Mouse (Mus musculus): Measurements from ENCODE around the gene 2900026A02Rik. TPM values are rescaled to one million over a fixed set of nuclear protein-coding genes. Genes with fewer than 3 reads are reported as not detected.

The 2900026A02Rik gene
- 29.0 and 38.4 TPM in 2 replicates for polyA plus RNA-seq (2011; ENCODE audit: insufficient read length, low read depth, missing spikeins)

DNA sequence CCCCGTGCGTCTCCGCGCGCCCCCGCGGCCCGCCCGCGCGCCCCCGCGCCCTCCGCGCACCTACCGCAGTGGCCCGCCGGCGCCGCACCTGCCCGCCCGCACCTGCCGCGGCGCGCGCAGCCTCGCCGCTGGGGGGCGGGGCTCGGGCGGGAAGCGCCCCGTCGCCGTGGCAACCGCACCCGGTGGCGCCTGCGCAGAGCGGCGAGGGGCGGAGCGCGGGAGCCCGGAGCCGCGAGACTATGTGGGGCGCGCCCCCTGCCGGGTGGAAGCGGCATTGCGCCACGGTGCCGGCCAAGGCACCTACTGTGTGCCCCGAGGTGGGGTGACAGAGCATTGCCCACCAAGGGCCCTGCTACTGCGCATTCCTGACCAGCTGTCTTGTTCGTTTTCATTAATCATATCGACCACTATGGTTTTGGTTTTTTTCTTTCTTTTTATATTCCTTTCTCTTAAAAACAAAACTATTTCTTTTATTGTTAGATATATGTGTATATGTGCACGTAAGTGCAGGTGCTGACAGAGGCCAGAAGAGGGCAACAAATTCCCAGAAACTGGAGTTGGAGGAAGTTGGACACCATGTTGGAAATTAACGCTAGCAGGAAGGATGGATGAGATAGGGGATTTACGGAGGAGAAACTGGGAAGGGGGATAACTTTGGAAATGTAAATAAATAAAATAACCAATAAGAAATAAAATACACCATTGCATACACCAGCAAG is at the start of gene 2900026A02Rik:
Gene 2900026A02Rik, minus strand, starts transcription at position 90 of the 719 bp plus-strand sequence.
- peaks cover 5% of the 10 kb centered on the region for H3K4me1 ChIP-seq (ENCODE audit: control insufficient read depth, insufficient read depth, low read length)
- TF ChIP-seq POLR2A (IDR thresholded peaks at IDR 0.05; ENCODE audit: low read depth, low read length), result no peak
- peak; percentile 72 for TF ChIP-seq CTCF (IDR thresholded peaks at IDR 0.05; ENCODE audit: borderline replicate concordance, insufficient read depth, low read length)
- peak within 1 kb of the TSS; percentile 49 for H3K4me3 ChIP-seq (ENCODE audit: insufficient read depth, low read length)
- no peak within 1 kb of the TSS for H3K27ac ChIP-seq (ENCODE audit: insufficient read depth, low read length)

DNA sequence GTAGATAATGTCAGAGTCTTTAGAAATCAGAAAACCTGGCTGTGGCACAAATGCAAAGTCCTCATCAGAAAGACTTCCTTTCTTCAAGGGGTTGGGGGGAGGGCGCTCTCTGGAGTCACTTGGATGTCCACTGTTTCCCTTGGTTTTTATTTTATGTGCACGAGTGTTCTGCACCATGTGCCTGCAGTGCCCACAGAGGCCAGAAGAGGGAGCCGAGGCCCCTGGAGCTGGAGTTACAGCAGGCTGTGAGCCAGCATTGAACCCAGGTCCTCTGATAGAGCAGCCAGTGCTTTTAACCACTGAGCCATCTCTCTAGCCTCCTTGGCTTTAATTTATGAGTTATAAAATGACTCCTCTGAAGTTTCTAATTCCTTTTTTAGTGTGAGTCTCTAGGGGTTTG is 49.0 kb upstream of the 2900026A02Rik start:
- Histone ChIP-seq H3K4me1 (ENCODE audit: control insufficient read depth, insufficient read depth, low read length) (no peaks in the 10 kb centered on the region), H3K27ac (ENCODE audit: insufficient read depth, low read length) (no peak overlapping the region), H3K4me3 (ENCODE audit: insufficient read depth, low read length) (no peak overlapping the region)
- no peak for TF ChIP-seq POLR2A (IDR thresholded peaks at IDR 0.05; ENCODE audit: low read depth, low read length)
- no peak for TF ChIP-seq CTCF (IDR thresholded peaks at IDR 0.05; ENCODE audit: borderline replicate concordance, insufficient read depth, low read length)

DNA sequence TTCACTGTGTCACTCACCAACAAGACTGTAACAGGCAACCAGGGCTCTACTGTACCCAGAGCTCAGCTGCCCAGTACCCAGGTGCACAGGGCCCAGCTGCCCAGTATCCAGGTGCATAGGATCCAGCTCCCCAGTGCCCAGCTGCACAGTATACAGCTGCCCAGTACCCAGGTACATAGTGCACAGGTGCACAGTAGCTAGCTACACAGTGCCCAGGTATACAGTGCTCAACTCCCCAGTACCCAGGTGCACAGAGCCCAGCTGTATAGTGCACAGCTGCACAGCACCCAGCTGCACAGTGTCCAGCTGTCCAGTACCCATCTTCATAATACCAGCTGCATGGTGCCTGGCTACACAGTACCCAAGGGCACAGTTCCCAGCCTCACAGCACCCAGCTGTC is 47.2 kb upstream of the 2900026A02Rik start:
- no peak overlapping the region for H3K4me3 ChIP-seq (ENCODE audit: insufficient read depth, low read length)
- no peaks in the 10 kb centered on the region for H3K4me1 ChIP-seq (ENCODE audit: control insufficient read depth, insufficient read depth, low read length)
- H3K27ac ChIP-seq (ENCODE audit: insufficient read depth, low read length), result no peak overlapping the region
- no peak for TF ChIP-seq POLR2A (IDR thresholded peaks at IDR 0.05; ENCODE audit: low read depth, low read length)
- no peak for TF ChIP-seq CTCF (IDR thresholded peaks at IDR 0.05; ENCODE audit: borderline replicate concordance, insufficient read depth, low read length)

DNA sequence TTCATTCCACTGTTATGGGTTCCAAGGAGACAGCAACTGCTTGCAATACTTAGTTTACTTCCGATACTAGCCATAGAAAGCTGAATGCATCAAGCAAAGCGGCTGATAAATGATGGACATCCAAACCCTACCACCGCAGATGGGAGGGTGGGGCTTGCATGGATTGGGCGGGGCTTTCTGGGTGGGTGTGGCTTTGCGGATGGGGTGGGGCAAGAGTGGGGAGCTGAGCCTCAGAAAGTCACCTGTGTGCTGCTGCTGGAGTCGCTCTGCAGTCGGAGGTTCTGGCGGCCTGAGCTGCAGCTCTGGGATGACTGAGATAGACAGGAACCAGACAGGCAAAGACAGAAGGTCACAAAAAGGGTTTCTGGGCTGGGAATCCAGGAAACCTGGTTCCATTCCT is 44.6 kb upstream of the 2900026A02Rik start:
- Histone ChIP-seq H3K4me3 (ENCODE audit: insufficient read depth, low read length) (no peak overlapping the region), H3K27ac (ENCODE audit: insufficient read depth, low read length) (no peak overlapping the region), H3K4me1 (ENCODE audit: control insufficient read depth, insufficient read depth, low read length) (no peaks in the 10 kb centered on the region)
- no peak for TF ChIP-seq POLR2A (IDR thresholded peaks at IDR 0.05; ENCODE audit: low read depth, low read length)
- TF ChIP-seq CTCF (IDR thresholded peaks at IDR 0.05; ENCODE audit: borderline replicate concordance, insufficient read depth, low read length), result no peak

DNA sequence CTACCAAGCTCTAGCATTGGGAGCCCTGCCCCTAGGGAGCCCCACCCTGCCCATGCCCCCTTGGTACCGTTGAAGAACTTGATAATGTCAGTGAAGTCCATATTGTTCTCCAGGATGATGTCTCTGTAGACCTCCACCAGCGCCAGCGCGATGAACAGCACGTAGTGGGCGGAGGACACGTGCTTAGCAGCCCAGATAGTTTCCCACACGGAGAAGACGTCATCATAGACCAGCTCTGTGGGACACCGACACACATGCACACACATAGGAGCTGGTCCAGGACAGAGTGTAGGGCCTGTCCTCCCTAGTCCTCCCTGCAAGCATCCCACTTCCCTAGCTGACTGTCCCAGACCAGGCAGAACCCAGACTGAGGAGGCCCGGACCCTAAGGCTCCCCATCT is 29.8 kb upstream of the 2900026A02Rik start:
- H3K4me3 ChIP-seq (ENCODE audit: insufficient read depth, low read length), result no peak overlapping the region
- no peaks in the 10 kb centered on the region for H3K4me1 ChIP-seq (ENCODE audit: control insufficient read depth, insufficient read depth, low read length)
- H3K27ac ChIP-seq (ENCODE audit: insufficient read depth, low read length), result no peak overlapping the region
- TF ChIP-seq POLR2A (IDR thresholded peaks at IDR 0.05; ENCODE audit: low read depth, low read length) (no peak), CTCF (IDR thresholded peaks at IDR 0.05; ENCODE audit: borderline replicate concordance, insufficient read depth, low read length) (no peak)

DNA sequence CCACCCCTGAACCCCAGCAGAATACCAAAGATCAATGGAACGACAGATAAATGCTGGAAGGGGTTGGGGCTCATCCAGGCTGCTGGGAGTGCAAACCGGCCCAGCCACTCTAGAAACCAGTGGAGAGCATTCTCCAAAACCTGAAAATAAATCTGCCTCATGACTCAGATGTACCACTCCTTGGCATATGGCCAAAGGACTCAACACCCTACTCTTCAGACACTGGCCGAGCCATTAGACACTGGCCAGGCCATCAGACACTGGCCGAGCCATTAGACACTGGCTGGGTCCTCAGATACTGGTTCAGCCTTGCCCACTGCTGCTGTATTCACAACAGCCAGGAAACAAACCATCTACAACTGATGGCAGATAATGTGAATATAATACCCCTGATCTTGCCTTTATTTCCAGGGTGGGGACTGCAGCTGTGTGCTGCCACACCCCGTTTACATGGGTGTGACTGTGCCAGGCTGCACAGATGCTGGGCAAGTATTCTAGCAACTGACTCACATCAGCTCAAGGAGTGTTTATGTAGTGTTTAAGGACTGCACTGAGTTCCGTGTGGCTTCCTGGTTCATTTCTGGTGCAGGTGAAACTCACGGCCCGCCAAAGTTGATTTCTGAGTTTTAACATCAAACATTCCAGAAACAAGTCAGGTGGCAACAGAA is 28.4 kb upstream of the 2900026A02Rik start:
- Histone ChIP-seq H3K27ac (ENCODE audit: insufficient read depth, low read length) (no peak overlapping the region), H3K4me3 (ENCODE audit: insufficient read depth, low read length) (no peak overlapping the region), H3K4me1 (ENCODE audit: control insufficient read depth, insufficient read depth, low read length) (no peaks in the 10 kb centered on the region)
- TF ChIP-seq CTCF (IDR thresholded peaks at IDR 0.05; ENCODE audit: borderline replicate concordance, insufficient read depth, low read length), result no peak
- TF ChIP-seq POLR2A (IDR thresholded peaks at IDR 0.05; ENCODE audit: low read depth, low read length), result no peak

DNA sequence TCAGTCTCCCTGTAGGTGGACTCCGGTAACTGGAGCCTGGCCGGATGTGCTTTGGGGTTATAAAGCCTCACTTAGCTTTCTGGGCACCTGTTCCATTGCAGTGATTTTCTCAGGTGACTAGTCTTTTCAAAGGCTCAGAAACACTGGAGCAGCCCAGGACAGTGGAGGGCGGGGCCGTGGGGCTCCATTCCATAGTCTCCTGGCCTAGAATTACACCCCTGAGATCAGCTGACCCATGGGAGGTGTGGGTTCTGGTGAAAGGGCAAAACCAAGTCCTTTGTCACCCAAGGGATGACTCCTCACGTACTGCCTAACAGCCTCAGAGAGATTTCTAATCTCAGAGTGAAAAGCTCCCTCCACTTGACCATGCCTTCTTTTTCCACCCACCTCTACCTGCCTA is 9.2 kb upstream of the 2900026A02Rik start:
- no peak overlapping the region for H3K27ac ChIP-seq (ENCODE audit: insufficient read depth, low read length)
- H3K4me3 ChIP-seq (ENCODE audit: insufficient read depth, low read length), result no peak overlapping the region
- no peaks in the 10 kb centered on the region; the same call in 1 of the 2 replicates for H3K4me1 ChIP-seq (ENCODE audit: control insufficient read depth, insufficient read depth, low read length)
- TF ChIP-seq CTCF (IDR thresholded peaks at IDR 0.05; ENCODE audit: borderline replicate concordance, insufficient read depth, low read length), result no peak
- TF ChIP-seq POLR2A (IDR thresholded peaks at IDR 0.05; ENCODE audit: low read depth, low read length), result no peak

DNA sequence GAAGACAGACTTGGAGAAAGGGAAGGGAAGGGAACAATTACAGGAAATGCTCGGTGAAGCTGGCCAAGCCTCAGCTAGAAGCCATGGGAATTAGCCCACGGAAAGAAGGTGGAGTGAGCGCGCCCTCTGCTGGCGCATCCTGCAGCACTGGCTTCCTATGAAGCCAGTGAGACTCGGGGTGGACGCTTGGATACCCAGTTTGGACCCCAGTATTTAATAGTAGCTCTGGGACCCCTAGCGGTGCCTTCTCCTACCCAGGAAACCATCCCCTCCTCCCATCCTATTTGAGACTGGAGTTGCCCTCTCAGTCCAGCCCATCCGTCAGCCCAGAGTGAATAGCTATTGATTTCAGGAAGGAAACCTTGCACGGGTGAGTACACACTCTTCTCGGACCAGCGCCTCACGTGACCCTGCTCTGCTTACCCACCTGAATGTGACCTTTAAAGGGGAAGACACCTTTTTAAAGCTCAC is 5.6 kb upstream of the 2900026A02Rik start, which contains the start of gene Tmem211:
Gene Tmem211, plus strand, starts transcription at position 278 of the 471 bp plus-strand sequence.
- H3K4me3 ChIP-seq (ENCODE audit: insufficient read depth, low read length), result no peak within 1 kb of the TSS
- H3K27ac ChIP-seq (ENCODE audit: insufficient read depth, low read length), result no peak within 1 kb of the TSS
- no peaks in the 10 kb centered on the region; the same call in 1 of the 2 replicates for H3K4me1 ChIP-seq (ENCODE audit: control insufficient read depth, insufficient read depth, low read length)
- TF ChIP-seq CTCF (IDR thresholded peaks at IDR 0.05; ENCODE audit: borderline replicate concordance, insufficient read depth, low read length) (peak; percentile 95), POLR2A (IDR thresholded peaks at IDR 0.05; ENCODE audit: low read depth, low read length) (no peak)

DNA sequence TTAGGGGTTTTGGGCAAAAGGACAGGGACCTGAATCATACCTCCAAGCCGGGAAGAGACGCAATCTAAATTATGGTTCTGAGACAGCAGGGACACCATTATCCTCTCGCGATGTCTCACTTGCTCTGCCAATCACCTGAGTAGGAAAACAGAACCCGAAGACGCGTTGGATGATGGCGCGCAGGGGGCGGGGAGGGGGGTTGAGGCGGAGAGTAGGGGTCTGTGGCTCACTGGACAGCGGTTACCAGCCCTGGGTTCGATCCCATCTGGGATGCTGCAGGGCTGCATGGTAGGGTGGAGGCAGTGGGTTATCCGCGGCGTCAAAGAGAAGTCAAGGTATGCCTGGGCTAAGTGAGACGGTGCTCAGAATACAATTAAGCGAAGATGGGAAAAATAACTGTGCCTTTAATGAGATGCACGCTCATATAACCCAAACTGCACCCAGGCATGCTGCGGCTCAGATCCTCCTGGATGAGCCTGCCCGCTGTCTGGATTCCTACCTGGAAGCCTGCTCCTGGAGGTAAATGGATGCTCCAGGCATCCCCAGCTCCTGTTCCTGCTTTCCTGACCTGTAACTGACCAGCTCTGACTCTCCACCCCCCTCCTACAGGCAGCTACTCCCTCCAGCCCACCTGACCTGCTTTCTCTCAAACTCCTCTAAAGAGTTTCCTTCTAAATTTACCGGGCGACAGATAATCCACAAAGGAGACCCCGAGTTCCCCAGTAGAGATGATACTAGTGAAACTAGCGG is 4.8 kb upstream of the 2900026A02Rik start:
- TF ChIP-seq CTCF (IDR thresholded peaks at IDR 0.05; ENCODE audit: borderline replicate concordance, insufficient read depth, low read length) (no peak), POLR2A (IDR thresholded peaks at IDR 0.05; ENCODE audit: low read depth, low read length) (no peak)
- Histone ChIP-seq H3K4me3 (ENCODE audit: insufficient read depth, low read length) (no peak overlapping the region), H3K4me1 (ENCODE audit: control insufficient read depth, insufficient read depth, low read length) (no peaks in the 10 kb centered on the region; the same call in 1 of the 2 replicates), H3K27ac (ENCODE audit: insufficient read depth, low read length) (no peak overlapping the region)
